Mouse (Mus musculus): ENCODE measurements around the gene Rhou.

GRCm38 (mm10) chr8:123700399-123701070 is 46.8 kb downstream of the Rhou start:
- TF ChIP-seq CTCF (IDR thresholded peaks at IDR 0.05) = no peak
- no peak for TF ChIP-seq EP300 (IDR thresholded peaks at IDR 0.05; ENCODE audit: insufficient read depth, low read depth, low read length)
